Mouse (Mus musculus) liver, adult 2 months (tissue): ENCODE data around the gene Aff3. TPM values are rescaled to one million over a fixed set of nuclear protein-coding genes. Genes with fewer than 3 reads are reported as not detected.

Experiments used
- DNase-seq: peaks from one replicate; pipeline ENCODE4 v3.0.0-alpha.2; 2011; ENCODE audit warnings: low read depth, low spot score; ENCODE audit errors: extremely low read depth
- H3K27ac ChIP-seq: fragments of 200-500 bp; replicated peaks from 2 replicates; pipeline ENCODE4 v1.5.1; 2012; ENCODE audit warnings: low read depth, mild to moderate bottlenecking, control low read depth, inconsistent platforms, low read length; ENCODE audit not compliant: insufficient read depth
- H3K27me3 ChIP-seq: fragments of 200-500 bp; 2 replicates; pipeline ENCODE4 v1.6.1; 2012; ENCODE audit warnings: mild to moderate bottlenecking, moderate library complexity, low read length, inconsistent platforms; ENCODE audit not compliant: control insufficient read depth, insufficient read depth
- H3K36me3 ChIP-seq: fragments of 200-500 bp; 2 replicates; pipeline ENCODE4 v1.6.1; 2012; ENCODE audit warnings: low read length, inconsistent platforms; ENCODE audit not compliant: control insufficient read depth, insufficient read depth
- H3K4me1 ChIP-seq: fragments of 200-500 bp; 2 replicates; pipeline ENCODE4 v1.6.1; 2011; ENCODE audit warnings: low read length; ENCODE audit not compliant: control insufficient read depth, insufficient read depth
- H3K4me3 ChIP-seq: fragments of 200-500 bp; 2 replicates; pipeline ENCODE4 v1.5.1; 2011; ENCODE audit warnings: low read depth, mild to moderate bottlenecking, control low read depth, low read length, moderate library complexity; ENCODE audit not compliant: insufficient read depth
- H3K79me2 ChIP-seq: fragments of 200-500 bp; 2 replicates; pipeline ENCODE4 v1.6.1; 2012; ENCODE audit warnings: inconsistent platforms, mild to moderate bottlenecking, low read length, moderate library complexity; ENCODE audit not compliant: control insufficient read depth, insufficient read depth
- H3K9ac ChIP-seq: fragments of 200-500 bp; 2 replicates; pipeline ENCODE4 v1.6.1; 2012; ENCODE audit warnings: low read depth, mild to moderate bottlenecking, control low read depth, inconsistent platforms, low read length
- CTCF ChIP-seq: fragments of 200-500 bp; IDR thresholded peaks from 2 replicates; pipeline ENCODE4 v1.5.1; 2011; ENCODE audit warnings: low read depth, low read length, control low read depth
- POLR2A ChIP-seq: fragments of 200-500 bp; IDR thresholded peaks from 2 replicates; pipeline ENCODE4 v1.6.1; 2011; ENCODE audit warnings: low read length, control low read depth; ENCODE audit not compliant: insufficient read depth; ENCODE audit errors: extremely low read depth
- WGBS: fragments of 180-500 bp; shearing (Covaris S2); methylation state at CpG from one replicate; pipeline ENCODE4 v1.1.7; 2018; 5-methylcytosine and 5-hydroxymethylcytosine counted together
- polyA plus RNA-seq: library from polyadenylated mRNA; depleted of rRNA; stranded (reverse); fragments of >200 nt; gene quantifications from 2 replicates; pipeline ENCODE4 v1.2.3, GENCODE M21; 2012
- total RNA-seq: library from RNA; depleted of rRNA; stranded (reverse); fragments of >200 nt; gene quantifications from 2 replicates; pipeline ENCODE4 v1.2.3, GENCODE M21; 2014

The Aff3 gene
- total and polyA plus RNA-seq, 2 experiments, result 0.18 to 0.28 TPM

- no peaks in the 10 kb centered on the region for H3K36me3 ChIP-seq
- no peak overlapping the region for H3K27ac ChIP-seq
- TF ChIP-seq POLR2A, result no peak
- no peak for TF ChIP-seq CTCF
- 91% methylated on average over 12 of the region's 12 CpGs for WGBS
- peaks cover 7% of the 10 kb centered on the region for H3K4me1 ChIP-seq
- no peaks in the 10 kb centered on the region for H3K79me2 ChIP-seq
- DNase-seq, result no peak
- no peak overlapping the region for H3K4me3 ChIP-seq
- H3K27me3 ChIP-seq, result 0 out of 2 replicates have a peak, but pooled peaks cover 2% of the 10 kb centered on the region
- no peak overlapping the region for H3K9ac ChIP-seq
These were observed 218.5 kb downstream of the Aff3 start for GRCm38 (mm10) chr1:38446152-38446820.

DNA sequence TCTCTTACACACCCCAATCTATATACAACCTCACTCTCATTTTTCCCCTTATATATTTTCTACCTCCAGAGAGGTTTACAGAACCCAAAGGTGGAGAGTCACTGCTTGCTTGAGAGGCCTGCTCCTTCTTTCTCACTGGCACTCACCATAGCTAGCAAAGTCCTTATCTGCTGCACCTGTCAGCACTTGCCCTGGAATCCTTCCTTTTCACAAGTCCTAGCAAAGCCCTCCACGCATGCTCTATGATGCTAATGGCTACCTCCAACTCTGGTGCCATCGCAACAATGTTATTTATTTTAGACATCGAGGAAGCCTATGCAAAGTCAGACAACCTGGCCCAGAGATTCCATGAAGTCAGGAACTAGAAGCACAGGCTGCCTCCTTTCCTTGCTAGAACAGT is 221.9 kb downstream of the Aff3 start:
- Histone ChIP-seq H3K36me3 (no peaks in the 10 kb centered on the region), H3K27ac (no peak overlapping the region), H3K27me3 (0 out of 2 replicates have a peak, but pooled peaks cover 2% of the 10 kb centered on the region), H3K4me1 (no peaks in the 10 kb centered on the region), H3K4me3 (no peak overlapping the region), H3K79me2 (no peaks in the 10 kb centered on the region), H3K9ac (no peak overlapping the region)
- 67% methylated on average over 3 of the region's 3 CpGs for WGBS
- TF ChIP-seq POLR2A (no peak), CTCF (no peak)
- DNase-seq, result no peak

- TF ChIP-seq POLR2A (no peak), CTCF (no peak)
- no peak for DNase-seq
- Histone ChIP-seq H3K36me3 (no peaks in the 10 kb centered on the region), H3K4me3 (no peak overlapping the region), H3K27ac (no peak overlapping the region), H3K9ac (no peak overlapping the region), H3K4me1 (no peaks in the 10 kb centered on the region), H3K27me3 (0 out of 2 replicates have a peak, but pooled peaks cover 2% of the 10 kb centered on the region), H3K79me2 (no peaks in the 10 kb centered on the region)
- WGBS, result 83% methylated on average over 9 of the region's 9 CpGs
These were observed 222.3 kb downstream of the Aff3 start for GRCm38 (mm10) chr1:38442479-38442878.

GRCm38 (mm10) chr1:38441800-38442199 is 223.0 kb downstream of the Aff3 start:
- H3K36me3 ChIP-seq, result no peaks in the 10 kb centered on the region
- no peak for TF ChIP-seq POLR2A
- TF ChIP-seq CTCF, result no peak
- H3K79me2 ChIP-seq, result no peaks in the 10 kb centered on the region
- no peak overlapping the region for H3K9ac ChIP-seq
- DNase-seq, result no peak
- H3K4me3 ChIP-seq, result no peak overlapping the region
- H3K4me1 ChIP-seq, result no peaks in the 10 kb centered on the region
- WGBS, result 70% methylated on average over 2 of the region's 2 CpGs
- H3K27ac ChIP-seq, result no peak overlapping the region
- 0 out of 2 replicates have a peak, but pooled peaks cover 2% of the 10 kb centered on the region for H3K27me3 ChIP-seq

GRCm38 (mm10) chr1:38440471-38440815 is 224.3 kb downstream of the Aff3 start:
- H3K36me3 ChIP-seq, result no peaks in the 10 kb centered on the region
- DNase-seq, result no peak
- H3K9ac ChIP-seq, result no peak overlapping the region
- no peaks in the 10 kb centered on the region for H3K4me1 ChIP-seq
- WGBS, result 83% methylated on average over 6 of the region's 6 CpGs
- H3K27ac ChIP-seq, result no peak overlapping the region
- TF ChIP-seq POLR2A (no peak), CTCF (no peak)
- no peaks in the 10 kb centered on the region for H3K79me2 ChIP-seq
- H3K27me3 ChIP-seq, result 0 out of 2 replicates have a peak, but pooled peaks cover 2% of the 10 kb centered on the region
- H3K4me3 ChIP-seq, result no peak overlapping the region

DNA sequence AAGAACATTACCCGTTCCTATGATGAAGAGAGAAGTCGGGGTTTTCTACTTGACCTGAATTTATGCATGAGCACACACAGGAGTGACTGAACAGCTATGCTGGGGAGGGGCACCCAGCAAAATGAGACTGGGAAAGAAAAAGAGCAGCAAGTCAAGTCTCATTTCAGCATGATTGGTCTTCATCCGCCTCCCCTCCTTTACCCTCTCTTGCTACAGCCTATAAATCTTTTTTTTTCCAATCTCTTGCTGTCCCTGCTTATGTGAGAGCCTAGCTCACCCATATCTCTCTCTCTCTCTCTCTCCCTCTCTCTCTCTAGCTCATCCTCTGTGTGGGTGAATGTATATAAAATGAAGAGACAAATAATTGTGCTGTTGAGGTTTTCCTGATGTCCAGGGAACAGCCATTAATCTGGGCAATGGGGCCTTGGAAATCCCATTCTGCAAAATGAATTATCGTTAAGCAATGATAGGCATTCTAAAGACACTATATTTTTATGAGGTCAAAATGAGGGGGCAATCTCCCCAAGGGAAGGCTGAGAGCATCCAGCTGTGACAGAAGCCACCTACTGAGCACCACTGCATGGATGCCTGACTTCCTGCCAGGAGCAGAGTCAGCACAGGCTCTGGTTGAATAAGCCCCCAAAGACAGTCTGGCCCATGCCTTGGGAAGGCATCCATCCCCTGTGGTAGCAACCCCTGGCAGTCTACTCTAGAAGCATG is 224.8 kb downstream of the Aff3 start:
- DNase-seq, result no peak
- no peak overlapping the region for H3K4me3 ChIP-seq
- H3K4me1 ChIP-seq, result no peaks in the 10 kb centered on the region
- no peak overlapping the region for H3K9ac ChIP-seq
- 0 out of 2 replicates have a peak, but pooled peaks cover 2% of the 10 kb centered on the region for H3K27me3 ChIP-seq
- TF ChIP-seq POLR2A (no peak), CTCF (no peak)
- no peak overlapping the region for H3K27ac ChIP-seq
- 78% methylated on average over 4 of the region's 4 CpGs for WGBS
- H3K36me3 ChIP-seq, result no peaks in the 10 kb centered on the region
- no peaks in the 10 kb centered on the region for H3K79me2 ChIP-seq
